Mouse (Mus musculus) ovary, postnatal 10 days (tissue): ENCODE measurements around the gene Wdr59.

ENCODE experiments used
- DNase-seq: peaks from one replicate; pipeline ENCODE4 v3.0.0; 2022; ENCODE audit warnings: low spot score

Wdr59 gene

DNA sequence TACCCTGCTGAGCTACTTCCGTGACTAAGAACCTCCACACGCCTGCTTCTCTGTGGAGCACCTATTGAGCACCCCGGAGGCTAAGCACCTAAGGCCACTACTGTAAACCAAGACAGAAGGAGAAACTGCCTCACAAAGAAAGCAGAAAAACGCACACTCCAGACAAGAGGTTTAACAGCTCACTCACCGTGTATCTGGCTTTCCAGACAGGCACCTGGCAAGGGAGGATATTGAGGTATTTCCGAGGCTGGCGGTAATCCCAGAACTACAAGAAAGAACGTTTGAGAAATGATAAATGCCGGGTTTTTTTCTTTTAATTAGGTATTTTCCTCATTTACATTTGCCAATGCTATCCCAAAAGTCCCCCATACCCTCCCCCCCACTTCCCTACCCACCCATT is 29.4 kb downstream of the Wdr59 start:
- no peak for DNase-seq

DNA sequence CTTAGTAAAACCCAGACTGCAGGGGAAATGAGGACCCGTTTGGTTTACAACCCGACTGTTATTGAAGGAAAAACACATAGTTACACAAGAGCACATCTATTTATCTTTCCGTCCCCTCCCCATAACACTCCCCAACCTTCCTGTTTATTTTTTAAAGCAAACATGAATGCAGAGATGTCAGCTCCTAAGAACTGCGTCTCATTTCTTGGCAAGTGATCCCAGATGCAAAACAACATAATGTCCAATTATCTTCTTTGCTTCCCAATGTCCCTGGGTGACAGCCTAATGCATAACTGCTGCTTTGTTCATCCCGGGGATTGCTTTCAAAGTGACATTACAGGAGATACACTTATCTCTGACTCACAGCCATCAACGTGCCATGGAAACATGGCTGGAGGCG is 30.7 kb downstream of the Wdr59 start:
- no peak for DNase-seq

DNA sequence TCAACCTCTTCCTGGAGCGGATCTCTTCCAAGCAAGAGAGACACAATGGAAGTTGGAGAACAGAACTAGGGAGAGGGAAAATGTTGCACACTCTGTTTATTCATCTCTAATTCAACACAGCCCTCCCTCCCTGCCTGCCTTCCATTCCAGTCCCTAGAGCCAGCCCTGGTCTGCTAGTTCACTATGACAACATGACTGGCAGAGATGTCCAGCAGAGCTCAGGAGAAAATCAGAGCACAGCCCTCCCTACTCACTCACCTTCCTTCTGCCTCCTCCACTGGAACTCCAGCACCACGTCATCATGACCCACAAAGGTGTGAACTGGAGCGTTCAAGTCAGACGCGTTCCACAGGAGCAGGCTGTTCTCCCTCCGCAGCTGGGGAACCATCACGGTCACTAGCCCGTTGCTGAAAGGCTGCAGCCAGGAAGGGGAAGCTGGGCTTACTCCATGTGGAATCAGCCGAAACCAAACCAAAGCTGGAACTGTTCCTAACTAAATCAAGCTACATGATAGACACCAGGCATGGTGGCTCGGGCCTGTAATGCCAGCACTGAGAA is 31.8 kb downstream of the Wdr59 start:
- DNase-seq: no peak

- DNase-seq: no peak
These were observed 41.2 kb downstream of the Wdr59 start for GRCm38 (mm10) chr8:111480691-111481090.

GRCm38 (mm10) chr8:111477761-111478465 is 44.0 kb downstream of the Wdr59 start:
- DNase-seq: no peak

GRCm38 (mm10) chr8:111471526-111472081 is 50.3 kb downstream of the Wdr59 start:
- no peak for DNase-seq

DNA sequence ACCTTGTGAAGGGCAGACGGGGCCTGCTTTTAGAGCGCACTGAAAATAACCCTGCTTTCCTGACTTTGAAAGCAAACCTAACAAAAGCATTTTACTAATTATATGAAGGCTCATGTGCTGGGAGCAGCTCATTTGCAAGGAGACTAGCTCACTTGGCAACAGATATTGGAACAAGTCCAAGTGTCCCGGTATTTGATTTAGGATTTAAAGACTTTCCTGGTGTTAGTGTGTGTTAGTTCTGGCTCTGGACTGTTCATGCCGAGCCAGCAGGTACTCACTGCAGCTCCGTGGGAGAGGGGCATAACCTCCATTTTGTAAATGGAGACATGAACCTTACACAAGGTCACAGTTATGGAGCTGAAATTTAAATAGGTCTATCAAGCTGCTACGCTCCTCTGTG is 52.9 kb downstream of the Wdr59 start:
- DNase-seq: no peak

- no peak for DNase-seq
These were observed 56.6 kb downstream of the Wdr59 start for GRCm38 (mm10) chr8:111465341-111465740.

DNA sequence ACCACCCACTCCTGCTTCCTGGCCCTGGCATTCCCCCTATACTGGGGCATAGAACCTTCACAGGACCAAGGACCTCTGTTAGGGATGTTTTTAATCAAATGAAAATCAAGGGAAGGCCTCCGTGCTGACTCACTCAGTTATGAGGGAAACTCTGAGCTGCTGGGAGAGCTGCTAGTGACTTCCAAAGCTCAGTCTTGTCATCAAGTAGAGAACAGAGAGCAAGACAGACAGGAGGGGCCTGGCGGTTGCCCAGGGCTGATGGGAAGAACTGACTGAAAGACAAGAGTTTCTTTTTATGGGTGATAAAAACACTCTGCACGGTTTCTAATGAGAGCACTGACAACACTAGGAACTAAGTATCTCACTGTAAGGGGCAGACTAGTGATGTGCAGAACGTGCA is 57.4 kb downstream of the Wdr59 start:
- DNase-seq: no peak

GRCm38 (mm10) chr8:111449671-111450070 is 72.2 kb downstream of the Wdr59 start:
- DNase-seq: no peak

GRCm38 (mm10) chr8:111445960-111446660 is 75.8 kb downstream of the Wdr59 start:
- no peak for DNase-seq

DNA sequence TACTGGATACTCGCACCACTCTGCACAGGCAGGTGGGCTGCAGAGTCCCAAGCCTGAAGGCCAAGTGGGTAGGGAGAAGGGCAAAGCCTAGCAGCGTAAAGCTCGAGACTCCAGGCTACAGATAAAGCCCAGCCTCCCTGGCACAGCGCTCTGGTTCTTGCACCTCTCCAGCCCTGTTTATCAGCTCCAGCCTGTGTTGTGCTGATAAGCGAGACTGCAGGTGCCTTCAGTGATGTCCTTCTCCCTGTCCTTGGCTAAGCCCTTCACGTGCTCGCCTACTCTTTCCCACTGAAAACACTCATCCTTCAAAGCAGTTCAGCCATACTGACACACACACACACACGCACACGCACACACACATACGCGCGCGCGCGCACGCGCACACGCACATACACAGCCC is 76.3 kb downstream of the Wdr59 start:
- DNase-seq: no peak

DNA sequence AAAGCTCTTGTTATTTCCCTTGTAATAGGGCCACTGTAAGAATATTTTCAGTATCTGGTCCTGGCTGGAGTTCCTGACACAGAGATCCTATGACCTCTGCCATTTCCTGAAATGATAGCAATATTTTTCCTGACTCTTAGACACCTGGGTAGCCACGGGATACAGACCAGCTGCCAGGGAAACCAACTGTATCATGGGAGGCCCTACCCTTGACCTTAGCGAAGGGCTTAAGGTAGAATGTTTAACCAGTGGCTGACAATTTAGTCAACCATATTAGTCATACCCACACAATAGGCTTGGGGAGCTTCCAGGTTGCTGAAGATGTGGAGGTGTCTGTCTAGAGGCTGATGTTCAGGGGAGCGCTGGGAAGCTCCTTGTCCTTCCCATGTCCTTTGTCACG is 77.6 kb downstream of the Wdr59 start:
- no peak for DNase-seq

DNA sequence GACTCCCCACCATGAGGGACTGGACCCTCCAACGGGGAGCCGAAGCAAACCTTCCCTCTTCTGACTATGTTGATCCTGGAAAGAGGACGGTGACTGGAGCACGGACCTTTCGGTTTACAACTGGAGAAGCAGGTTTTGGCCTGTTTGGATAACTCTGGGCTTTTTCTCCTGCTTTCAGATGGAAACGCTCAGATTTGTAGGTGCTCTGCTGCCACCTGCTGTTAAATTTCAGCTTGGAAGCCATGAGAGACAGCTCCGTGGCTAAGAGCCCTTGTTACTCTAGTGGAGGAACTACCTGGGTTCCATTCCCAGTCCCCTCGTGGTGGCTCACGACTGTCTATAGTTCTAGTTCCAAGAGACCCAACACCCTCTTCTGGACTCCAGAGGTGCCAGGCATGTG is 82.7 kb downstream of the Wdr59 start:
- peak; percentile 44 for DNase-seq

- DNase-seq: no peak
These were observed 86.6 kb downstream of the Wdr59 start for GRCm38 (mm10) chr8:111435071-111435828.

- DNase-seq: no peak
These were observed 97.2 kb downstream of the Wdr59 start for GRCm38 (mm10) chr8:111424646-111425045.

GRCm38 (mm10) chr8:111424181-111424580 is 97.7 kb downstream of the Wdr59 start:
- no peak for DNase-seq

DNA sequence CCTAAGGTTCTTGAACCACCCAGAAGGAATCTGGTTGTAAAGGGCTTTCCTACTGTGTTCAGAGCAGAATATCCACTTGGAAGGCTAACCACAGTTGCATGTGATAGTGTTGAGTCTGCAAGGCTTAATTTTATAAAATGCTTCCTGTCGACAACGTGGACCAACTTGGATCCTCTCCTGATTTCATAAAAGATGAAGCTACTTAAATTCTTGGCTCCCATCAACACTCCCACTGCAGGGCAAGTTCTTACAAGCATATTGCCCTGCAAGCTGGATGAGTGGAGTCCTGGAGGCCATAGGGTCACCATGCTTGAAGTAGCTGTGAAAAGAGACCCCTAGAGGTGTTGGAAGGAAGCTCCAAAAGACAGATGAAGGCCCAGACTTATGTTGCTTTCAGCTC is 99.3 kb downstream of the Wdr59 start:
- DNase-seq: no peak

GRCm38 (mm10) chr8:111419171-111419570 is 102.7 kb downstream of the Wdr59 start:
- DNase-seq: no peak

GRCm38 (mm10) chr8:111418601-111419000 is 103.3 kb downstream of the Wdr59 start:
- no peak for DNase-seq

- DNase-seq: no peak
These were observed 104.7 kb downstream of the Wdr59 start for GRCm38 (mm10) chr8:111417222-111417621.

DNA sequence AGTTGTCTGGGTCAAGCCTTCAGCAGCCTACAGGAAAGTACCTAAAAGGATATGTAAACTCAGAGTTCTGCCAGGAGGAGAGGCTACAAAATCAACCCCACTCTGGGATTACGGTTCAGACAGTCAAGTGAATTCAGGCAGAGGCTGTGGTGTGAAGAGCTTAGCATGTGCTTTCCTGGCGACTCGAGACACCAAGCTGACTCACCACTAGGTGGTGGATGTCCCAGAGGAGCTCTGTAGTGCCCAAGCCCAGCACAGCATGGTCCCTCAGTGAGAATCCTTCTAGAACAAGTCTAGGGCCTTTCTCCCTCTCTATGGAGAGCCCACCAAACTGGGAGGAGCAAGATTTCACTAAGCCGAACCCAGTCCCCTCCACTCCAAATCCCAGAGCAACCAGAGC is 118.5 kb downstream of the Wdr59 start:
- no peak for DNase-seq
